Mouse (Mus musculus): ENCODE results near the gene Gigyf1.

DNA sequence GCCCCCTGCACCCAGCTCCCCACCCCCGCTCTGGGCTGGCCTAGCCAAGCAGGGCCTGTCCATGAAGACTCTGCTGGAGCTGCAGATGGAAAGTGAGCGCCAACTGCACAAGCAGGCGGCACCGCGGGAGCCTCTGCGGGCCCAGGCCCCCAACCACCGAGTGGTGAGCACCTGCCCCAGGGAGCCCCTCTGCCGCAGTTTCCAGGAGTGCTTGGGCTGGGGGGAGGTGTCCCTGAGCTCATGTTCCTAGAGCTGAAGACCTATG is 5.8 kb downstream of the Gigyf1 start:
- TF ChIP-seq EP300 (IDR thresholded peaks at IDR 0.05; ENCODE audit: insufficient read depth, low read depth, low read length), result no peak
- TF ChIP-seq POLR2A (IDR thresholded peaks at IDR 0.05; ENCODE audit: insufficient read depth, low read length), result no peak
